In the genomic region with DNA sequence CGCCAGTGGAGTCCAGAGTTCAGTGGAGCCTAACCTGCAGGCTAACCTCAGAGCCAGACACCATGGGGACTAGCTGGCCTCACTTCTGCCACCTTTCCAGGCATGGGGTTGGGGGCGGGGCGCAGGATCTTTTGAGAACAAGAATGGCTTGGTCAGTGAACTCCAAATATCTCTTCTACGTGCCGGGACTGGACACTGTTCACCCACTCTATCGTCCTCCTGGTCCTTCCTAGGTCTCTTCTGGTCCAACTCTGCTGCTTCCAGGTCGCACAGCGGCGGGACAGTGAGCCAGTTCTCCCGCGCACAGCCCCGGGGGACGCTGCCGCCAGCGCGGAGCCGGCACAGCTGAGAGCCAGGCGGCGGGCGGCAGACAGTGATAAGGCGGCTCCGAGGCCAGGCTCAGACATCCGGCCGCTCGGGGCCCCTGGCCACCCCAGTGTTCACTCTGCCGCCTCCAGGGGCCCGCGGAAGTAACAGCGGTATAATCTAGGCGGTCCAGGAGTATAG, we compare ENCODE assay signal across 8 mouse cellular contexts. TPM values are rescaled to one million over a fixed set of nuclear protein-coding genes. Genes with fewer than 3 reads are reported as not detected.
A peak's percentile ranks its signal among the peaks of the same experiment; 100 is the strongest.
DNase-seq lines count a peak whose midpoint lies in the region; ATAC-seq lines count a peak whose summit lies in the region.

No protein-coding gene starts in this region.

- H3K4me3 ChIP-seq in limb, embryonic 13.5 days = peak overlapping the region; percentile 27
- peak overlapping the region; percentile 11; the same call in 1 of the 2 replicates for H3K4me3 ChIP-seq in midbrain, embryonic 11.5 days (ENCODE audit: low read depth, low read length)

- peak overlapping the region; percentile 56; the same call in 1 of the 2 replicates for H3K9ac ChIP-seq in limb, embryonic 13.5 days
- H3K9ac ChIP-seq in midbrain, embryonic 11.5 days (ENCODE audit: low read length) = peak overlapping the region; percentile 60

- peak; percentile 80 for ATAC-seq in erythroblast, adult 5-6 weeks (replicated peaks; ENCODE audit: low FRiP score, poor library complexity, severe bottlenecking)
- no peak; the same call in 1 of the 2 replicates for ATAC-seq in limb, embryonic 13.5 days (ENCODE audit: low FRiP score, low read depth)
- peak; percentile 66 for ATAC-seq in midbrain, embryonic 11.5 days (ENCODE audit: low FRiP score)

- no peaks in the 10 kb centered on the region for H3K36me3 ChIP-seq in limb, embryonic 13.5 days
- no peaks in the 10 kb centered on the region for H3K36me3 ChIP-seq in midbrain, embryonic 11.5 days (ENCODE audit: control insufficient read depth, insufficient read depth, low read length)

- H3K9me3 ChIP-seq in limb, embryonic 13.5 days = no peaks in the 10 kb centered on the region
- H3K9me3 ChIP-seq in midbrain, embryonic 11.5 days (ENCODE audit: control insufficient read depth, low read length) = no peaks in the 10 kb centered on the region

- peak overlapping the region; percentile 64 for H3K4me2 ChIP-seq in limb, embryonic 13.5 days (replicated peaks)
- peak overlapping the region; percentile 50 for H3K4me2 ChIP-seq in midbrain, embryonic 11.5 days

- peak; percentile 38 for DNase-seq in right cerebral cortex, postnatal 14 days
- DNase-seq in right cerebral cortex, postnatal 36 days (ENCODE audit: low spot score in 2 of 2) = no peak
- DNase-seq in heart, postnatal 4 days = peak; percentile 74
- DNase-seq in midbrain, embryonic 11.5 days (ENCODE audit: low spot score, missing footprints) = peak; percentile 92
- DNase-seq in left cerebral cortex, postnatal 14 days (ENCODE audit: low spot score in 2 of 2) = no peak
- DNase-seq in left cerebral cortex, postnatal 25 days (ENCODE audit: low spot score in 2 of 2) = no peak

- H3K4me1 ChIP-seq in limb, embryonic 13.5 days = peaks cover 58% of the 10 kb centered on the region
- H3K4me1 ChIP-seq in midbrain, embryonic 11.5 days (ENCODE audit: control insufficient read depth, insufficient read depth, low read length) = peaks cover 21% of the 10 kb centered on the region

- 3% methylated on average over 30 of the region's 30 CpGs for WGBS in limb, embryonic 13.5 days
- 4% methylated on average over 30 of the region's 30 CpGs for WGBS in midbrain, embryonic 11.5 days

- H3K27me3 ChIP-seq in limb, embryonic 13.5 days = no peaks in the 10 kb centered on the region
- no peaks in the 10 kb centered on the region; the same call in none of the 2 replicates for H3K27me3 ChIP-seq in midbrain, embryonic 11.5 days (ENCODE audit: control insufficient read depth, insufficient read depth, low read length)

- intact Hi-C loops in left cerebral cortex, postnatal 14 days (cut with DNase I) = no loop called here
- intact Hi-C loops in left cerebral cortex, postnatal 25 days (cut with DNase I) = no loop called here

- no peak overlapping the region for H3K27ac ChIP-seq in limb, embryonic 13.5 days
- no peak overlapping the region for H3K27ac ChIP-seq in midbrain, embryonic 11.5 days (ENCODE audit: low read depth, low read length)

RNA-seq across cellular contexts. Expression of a gene that starts 38.2 kb away (rescaled TPM):
- total RNA-seq in erythroblast, adult 5-6 weeks (2015; ENCODE audit: low replicate concordance) = not detected in 2 replicates
- total RNA-seq in erythroblast, adult 5-6 weeks (2017; ENCODE audit: low replicate concordance) = 0.60 TPM in 1 of 2 replicates, not detected in the other
- 10 to 100 TPM; 18.5 to 20.1 TPM for total RNA-seq in heart, postnatal 4 days (2021)
- polyA plus RNA-seq in limb, embryonic 13.5 days (2015; fragmentation: Nextera tagmentation; extraction: Ambion mirVana) = 10.8 and 11.0 TPM in 2 replicates
- polyA plus RNA-seq in midbrain, embryonic 11.5 days (2014; fragmentation: Nextera tagmentation; extraction: Ambion mirVana) = 3.9 and 4.0 TPM in 2 replicates
- total RNA-seq in left cerebral cortex, postnatal 14 days (2021) = 1 to 10 TPM; 1.8 to 2.3 TPM
- 1 to 10 TPM; 1.4 to 2.2 TPM for total RNA-seq in left cerebral cortex, postnatal 25 days (2021)

RNA-seq across cellular contexts. Expression of a gene that starts 56.9 kb away (rescaled TPM):
- not detected in 2 replicates for total RNA-seq in erythroblast, adult 5-6 weeks (2015; ENCODE audit: low replicate concordance)
- total RNA-seq in erythroblast, adult 5-6 weeks (2017; ENCODE audit: low replicate concordance) = not detected in 2 replicates
- under 1 TPM; 0.67 to 0.68 TPM for total RNA-seq in heart, postnatal 4 days (2021)
- polyA plus RNA-seq in limb, embryonic 13.5 days (2015; fragmentation: Nextera tagmentation; extraction: Ambion mirVana) = not detected in 2 replicates
- not detected in 2 replicates for polyA plus RNA-seq in midbrain, embryonic 11.5 days (2014; fragmentation: Nextera tagmentation; extraction: Ambion mirVana)
- total RNA-seq in left cerebral cortex, postnatal 14 days (2021) = not detected
- not detected for total RNA-seq in left cerebral cortex, postnatal 25 days (2021)

Comparison
In these comparisons a context has a peak if more than half of its experiments do, and no peak if none do; other contexts are left out.
1. DNase-seq: peak in right cerebral cortex, postnatal 14 days (single experiment), heart, postnatal 4 days (single experiment) and midbrain, embryonic 11.5 days (single experiment); none in right cerebral cortex, postnatal 36 days (0 of 2), left cerebral cortex, postnatal 14 days (0 of 2) and left cerebral cortex, postnatal 25 days (0 of 2).
2. RNA of a gene that starts 38.2 kb away (total RNA-seq): 18.5 to 20.1 TPM in heart, postnatal 4 days; 1.8 to 2.3 TPM in left cerebral cortex, postnatal 14 days, 1.4 to 2.2 TPM in left cerebral cortex, postnatal 25 days and 0.60 TPM in erythroblast, adult 5-6 weeks; every median in the first group is over 4 times any median in the second.